Mouse (Mus musculus): Measurements from ENCODE around the gene Kmt2a.

Gene Kmt2a

GRCm38 (mm10) chr9:44881221-44881871 is at the start of gene Kmt2a:
TSS of gene Kmt2a (minus strand) at chr9:44881296.
- in situ Hi-C loops (cut with MboI; ENCODE audit: low sequenced_read_pairs): no loop called here

DNA sequence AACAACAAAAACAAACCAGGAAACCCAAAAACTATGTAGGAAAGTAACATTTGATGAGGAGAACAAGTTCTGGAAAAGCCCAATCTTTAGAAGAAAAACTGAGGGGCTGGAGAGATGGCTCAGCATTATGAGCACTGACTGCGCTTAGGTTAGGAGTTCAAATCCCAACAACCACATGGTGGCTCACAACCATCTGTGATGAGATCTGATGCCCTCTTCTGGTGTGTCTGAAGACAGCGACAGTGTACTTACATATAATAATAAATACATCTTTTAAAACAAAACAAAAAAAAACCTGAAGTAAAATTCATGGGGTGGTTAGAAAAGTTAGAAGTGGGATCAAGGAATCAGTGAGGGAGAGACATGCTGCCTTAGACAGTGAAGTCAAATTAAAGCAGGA is 40.4 kb upstream of the Kmt2a start:
- in situ Hi-C loops (cut with MboI; ENCODE audit: low sequenced_read_pairs): no loop called here

- in situ Hi-C loops (cut with MboI; ENCODE audit: low sequenced_read_pairs): no loop called here
Measured at GRCm38 (mm10) chr9:44921123-44921468, 40.0 kb upstream of the Kmt2a start.

DNA sequence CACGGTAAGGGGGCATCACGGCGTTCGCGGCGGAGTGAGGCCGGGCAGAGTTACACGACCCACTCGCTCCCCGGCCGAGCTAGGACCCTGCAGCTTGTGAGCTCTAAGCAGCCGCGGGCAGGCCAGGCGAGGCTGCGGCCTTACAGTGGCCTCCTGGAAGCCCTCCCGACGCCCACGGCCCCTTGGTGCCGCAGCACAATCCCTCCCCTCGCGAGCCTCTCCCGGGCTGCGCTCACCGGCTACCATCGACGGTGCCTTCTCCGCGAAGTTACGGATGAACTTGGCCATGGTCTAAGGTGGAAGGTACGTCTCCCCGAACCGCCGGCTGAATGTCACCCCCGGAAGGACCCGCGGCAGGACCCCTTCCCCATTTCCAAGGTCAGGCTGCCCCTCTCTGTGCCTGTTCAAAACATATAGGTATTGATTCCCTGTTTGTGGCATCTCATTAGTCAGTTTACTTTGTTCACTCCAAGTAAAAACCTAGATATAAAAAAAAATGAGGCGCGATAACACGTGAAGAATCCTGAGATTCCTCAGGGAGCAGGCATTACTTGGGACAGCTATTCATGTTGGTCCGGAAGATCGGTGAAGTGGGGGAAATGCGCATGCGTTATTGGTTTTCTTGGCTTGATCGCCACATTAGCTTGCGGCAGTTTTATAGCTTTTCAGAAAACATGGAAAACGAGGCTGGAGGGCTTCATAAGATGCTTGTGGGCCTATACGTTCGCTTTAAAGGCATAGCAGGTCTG is 39.5 kb upstream of the Kmt2a start, which contains the start of gene Atp5l:
Atp5l (minus strand) TSS at position 369 of the 749 bp plus-strand sequence.
- in situ Hi-C loops (cut with MboI; ENCODE audit: low sequenced_read_pairs): no loop called here

DNA sequence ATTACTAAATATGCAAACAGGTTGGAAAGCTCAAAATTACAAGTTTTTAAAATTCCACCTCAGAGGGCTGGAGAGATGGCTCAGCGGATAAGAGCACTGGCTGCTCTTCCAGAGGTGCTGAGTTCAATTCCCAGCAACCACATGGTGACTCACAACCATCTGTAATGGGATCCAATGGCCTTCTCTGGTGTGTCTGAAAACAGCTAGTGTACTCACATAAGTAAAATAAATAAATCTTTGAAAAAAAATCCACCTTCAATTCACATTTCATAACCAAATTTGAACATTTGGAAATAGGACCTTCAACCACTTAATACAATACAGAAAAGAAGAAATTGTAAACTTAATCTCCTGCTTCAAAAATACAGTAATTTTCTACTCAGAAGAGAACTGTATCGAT is 38.5 kb upstream of the Kmt2a start:
- in situ Hi-C loops (cut with MboI; ENCODE audit: low sequenced_read_pairs): no loop called here

DNA sequence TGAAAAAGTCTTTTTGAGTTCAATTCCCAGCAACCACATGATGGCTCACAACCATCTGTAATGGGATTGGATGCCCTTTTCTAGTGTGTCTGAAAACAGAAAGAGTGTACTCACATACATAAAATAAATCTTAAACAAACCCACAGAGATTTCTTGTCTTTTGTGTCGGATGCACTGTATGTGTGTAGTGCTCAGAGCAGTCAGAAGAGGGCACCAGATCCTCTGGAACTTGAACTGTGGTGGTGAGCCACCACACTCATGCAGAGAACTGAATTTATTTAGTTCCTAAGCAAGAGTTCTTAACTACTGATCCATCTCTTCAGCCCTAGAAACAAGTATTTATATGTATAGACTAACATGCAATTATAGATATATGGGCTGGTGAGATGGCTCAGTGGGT is 35.1 kb upstream of the Kmt2a start:
- in situ Hi-C loops (cut with MboI; ENCODE audit: low sequenced_read_pairs): no loop called here

GRCm38 (mm10) chr9:44914706-44915105 is 33.6 kb upstream of the Kmt2a start:
- in situ Hi-C loops (cut with MboI; ENCODE audit: low sequenced_read_pairs): no loop called here

DNA sequence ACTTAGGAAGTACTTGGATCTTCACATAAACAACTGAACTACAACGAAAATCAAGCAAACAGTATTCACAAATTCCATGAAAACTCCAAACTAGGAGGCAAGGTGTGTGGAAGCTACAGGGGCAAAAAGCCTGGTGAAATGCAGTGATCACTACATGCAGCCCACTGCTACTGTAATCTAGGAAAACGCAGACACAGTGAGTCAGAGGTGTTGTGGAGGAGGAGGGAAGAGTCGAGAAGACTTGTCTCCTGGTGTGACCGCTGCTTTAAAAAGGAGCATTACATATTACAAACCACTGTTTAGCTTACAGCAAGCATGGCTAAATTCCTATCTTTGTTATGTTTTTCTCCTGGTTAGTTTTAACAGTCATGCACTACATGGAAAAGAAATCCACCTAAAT is 30.3 kb upstream of the Kmt2a start:
- in situ Hi-C loops (cut with MboI; ENCODE audit: low sequenced_read_pairs): no loop called here

- in situ Hi-C loops (cut with MboI; ENCODE audit: low sequenced_read_pairs): no loop called here
Measured at GRCm38 (mm10) chr9:44905620-44906019, 24.5 kb upstream of the Kmt2a start.

DNA sequence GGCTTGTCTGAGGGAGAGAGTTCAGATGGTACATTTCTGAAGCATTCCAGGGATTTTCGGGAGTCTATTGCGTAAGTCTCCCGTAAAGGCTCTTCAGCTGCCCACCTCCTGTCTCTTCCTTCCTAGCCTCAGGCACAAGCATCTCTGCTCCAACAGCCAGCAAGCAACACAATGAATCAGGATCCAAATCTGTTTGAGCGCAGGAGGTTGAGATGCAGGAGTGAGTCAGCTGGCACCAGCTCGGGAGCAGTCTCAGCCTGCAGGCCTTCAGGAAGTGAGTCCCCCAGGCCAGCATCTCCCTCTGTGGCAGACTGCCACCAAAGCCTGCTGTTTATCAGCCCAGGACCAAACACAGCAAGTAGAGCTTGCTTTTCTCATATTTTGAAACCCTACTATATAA is 23.9 kb upstream of the Kmt2a start:
- in situ Hi-C loops (cut with MboI; ENCODE audit: low sequenced_read_pairs): no loop called here

- in situ Hi-C loops (cut with MboI; ENCODE audit: low sequenced_read_pairs): no loop called here
Measured at GRCm38 (mm10) chr9:44903856-44904255, 22.8 kb upstream of the Kmt2a start.

- in situ Hi-C loops (cut with MboI; ENCODE audit: low sequenced_read_pairs): no loop called here
Measured at GRCm38 (mm10) chr9:44900402-44900801, 19.3 kb upstream of the Kmt2a start.

DNA sequence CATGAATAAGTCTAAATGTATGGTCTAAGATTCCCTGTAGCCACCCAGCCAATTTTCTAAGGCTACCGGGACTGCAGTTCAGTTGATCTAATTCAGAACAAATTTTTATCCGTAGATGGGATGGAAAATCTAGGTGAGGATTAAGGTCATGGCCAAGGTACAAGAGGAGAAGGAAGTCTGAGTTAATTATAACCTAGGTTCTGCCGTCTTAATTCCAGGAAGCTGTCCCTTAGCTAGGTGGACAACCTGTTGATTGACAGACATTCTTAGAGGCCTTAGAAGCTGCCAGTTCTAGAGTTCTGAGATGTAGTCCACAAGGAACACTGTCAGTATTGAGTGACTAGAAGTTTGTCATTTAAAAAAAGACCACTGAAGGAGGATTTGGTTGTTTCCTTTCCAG is 18.6 kb upstream of the Kmt2a start:
- in situ Hi-C loops (cut with MboI; ENCODE audit: low sequenced_read_pairs): no loop called here

DNA sequence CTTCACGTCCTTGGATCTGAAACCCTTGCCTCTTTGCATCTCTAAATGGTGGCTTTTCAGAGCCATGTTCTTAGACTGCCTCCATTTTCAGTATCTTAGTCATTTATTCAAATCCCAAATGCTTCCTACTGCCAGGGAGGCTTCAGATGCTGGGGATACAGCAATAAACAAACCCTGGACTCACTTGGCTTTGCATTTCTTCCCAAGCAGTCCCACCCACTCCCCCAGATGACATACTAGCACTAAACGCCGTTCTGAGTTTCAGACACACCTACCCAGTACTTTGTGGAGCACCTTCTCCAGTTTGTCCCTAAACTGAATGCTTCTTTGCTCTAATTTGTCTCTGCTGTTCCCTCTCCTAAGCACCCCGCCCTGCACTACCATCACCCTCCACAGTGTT is 15.9 kb upstream of the Kmt2a start:
- in situ Hi-C loops (cut with MboI; ENCODE audit: low sequenced_read_pairs): no loop called here

DNA sequence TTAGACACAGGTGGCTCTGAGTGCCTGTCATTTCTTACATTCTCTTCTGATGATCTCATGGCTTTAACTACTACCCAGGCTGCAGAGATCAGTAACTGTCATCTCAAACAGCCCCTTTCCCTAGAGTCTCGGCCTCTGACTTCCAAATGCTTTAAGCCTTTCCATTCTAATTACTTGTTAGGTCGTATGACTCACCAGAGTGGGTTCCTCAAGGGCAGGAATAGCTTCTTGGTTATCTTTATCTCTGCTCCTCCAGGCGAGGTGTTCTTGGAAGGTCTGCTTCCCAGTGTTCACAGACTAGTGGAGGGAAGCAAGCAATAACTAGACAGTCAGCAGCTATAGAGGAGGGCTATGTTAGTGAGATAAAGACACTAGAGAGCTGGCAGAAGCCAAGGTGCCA is 11.6 kb upstream of the Kmt2a start:
- in situ Hi-C loops (cut with MboI; ENCODE audit: low sequenced_read_pairs): no loop called here

- in situ Hi-C loops (cut with MboI; ENCODE audit: low sequenced_read_pairs): no loop called here
Measured at GRCm38 (mm10) chr9:44891210-44891609, 10.1 kb upstream of the Kmt2a start.

GRCm38 (mm10) chr9:44890122-44890521 is 9.0 kb upstream of the Kmt2a start:
- in situ Hi-C loops (cut with MboI; ENCODE audit: low sequenced_read_pairs): no loop called here

DNA sequence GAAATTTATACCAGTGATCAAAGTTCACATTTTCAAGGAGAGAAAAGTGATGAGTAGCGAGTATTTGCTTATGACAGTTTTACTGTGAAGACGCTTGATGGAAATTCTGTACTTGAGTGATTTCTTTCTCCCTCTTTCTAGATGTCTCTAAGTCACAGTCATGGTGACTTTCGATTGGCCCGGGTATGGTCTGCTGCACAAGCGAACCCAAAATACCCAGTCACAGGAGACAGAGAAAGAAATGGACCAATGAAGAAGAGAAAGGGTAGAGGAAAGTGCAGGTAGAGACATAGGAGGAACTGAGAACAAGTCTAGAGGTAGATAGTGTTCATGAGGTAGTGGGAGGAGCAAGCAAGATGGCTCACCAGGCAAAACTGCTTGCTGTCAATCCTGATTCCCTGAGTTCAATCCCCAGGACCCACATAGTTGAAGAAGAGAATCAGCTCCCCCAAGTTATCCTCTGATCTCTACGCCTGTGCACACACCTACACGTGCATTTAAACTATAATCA is 7.1 kb upstream of the Kmt2a start:
- in situ Hi-C loops (cut with MboI; ENCODE audit: low sequenced_read_pairs): no loop called here

DNA sequence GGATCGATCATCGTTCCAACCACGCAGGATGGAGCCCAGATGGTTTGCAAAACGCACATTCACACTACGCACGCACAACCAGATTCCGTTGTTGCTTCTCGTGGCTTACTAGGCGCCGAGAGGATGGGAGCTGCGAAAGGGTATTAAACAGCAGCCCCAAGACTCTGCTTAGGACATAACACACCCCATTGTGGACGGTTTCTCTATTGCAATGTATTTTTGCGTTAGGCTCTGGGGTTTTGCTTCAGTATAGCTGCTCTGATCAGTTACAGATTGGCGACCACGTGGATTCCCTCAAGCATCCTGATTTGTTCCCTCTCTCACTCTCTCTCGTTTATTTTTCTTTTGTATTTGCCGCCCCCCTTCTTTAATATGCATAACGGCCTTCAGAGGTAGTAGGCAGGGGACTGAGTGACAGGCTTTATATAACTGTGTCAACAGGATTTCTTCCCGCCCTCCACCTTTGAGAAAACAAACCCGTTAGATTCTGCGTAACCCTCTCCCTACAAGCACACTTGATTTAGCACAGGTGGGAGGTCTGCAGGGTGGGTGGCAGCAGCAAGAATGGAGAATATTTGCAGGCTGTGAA is 2.0 kb upstream of the Kmt2a start:
- in situ Hi-C loops (cut with MboI; ENCODE audit: low sequenced_read_pairs): no loop called here

DNA sequence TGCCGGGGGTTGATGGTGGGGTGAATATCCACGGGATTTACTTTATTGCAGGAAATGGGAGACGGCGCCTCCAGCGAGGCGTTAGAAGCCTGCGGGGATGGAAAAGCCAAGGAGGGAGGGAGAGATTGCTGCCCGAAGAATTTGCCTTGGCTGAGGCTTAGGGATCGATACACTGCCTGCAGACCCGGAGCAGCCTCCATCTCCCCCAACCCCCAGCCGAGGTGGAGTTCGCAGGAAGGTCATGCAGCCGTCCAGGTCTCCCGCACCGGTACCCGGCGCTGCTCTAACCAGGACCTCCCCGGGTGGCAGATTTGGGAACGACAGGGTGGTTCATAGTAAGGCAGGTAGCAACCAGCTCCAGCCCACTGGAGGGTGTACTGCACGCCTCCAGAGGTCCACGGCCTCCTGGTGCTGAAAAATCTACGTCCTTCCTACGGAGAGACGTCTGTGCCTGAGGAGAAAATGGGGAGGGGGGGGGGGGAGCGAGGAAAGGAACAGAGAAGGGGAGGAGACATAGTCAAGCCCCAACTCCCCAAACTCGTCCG is 1.4 kb upstream of the Kmt2a start:
- in situ Hi-C loops (cut with MboI; ENCODE audit: low sequenced_read_pairs): no loop called here

DNA sequence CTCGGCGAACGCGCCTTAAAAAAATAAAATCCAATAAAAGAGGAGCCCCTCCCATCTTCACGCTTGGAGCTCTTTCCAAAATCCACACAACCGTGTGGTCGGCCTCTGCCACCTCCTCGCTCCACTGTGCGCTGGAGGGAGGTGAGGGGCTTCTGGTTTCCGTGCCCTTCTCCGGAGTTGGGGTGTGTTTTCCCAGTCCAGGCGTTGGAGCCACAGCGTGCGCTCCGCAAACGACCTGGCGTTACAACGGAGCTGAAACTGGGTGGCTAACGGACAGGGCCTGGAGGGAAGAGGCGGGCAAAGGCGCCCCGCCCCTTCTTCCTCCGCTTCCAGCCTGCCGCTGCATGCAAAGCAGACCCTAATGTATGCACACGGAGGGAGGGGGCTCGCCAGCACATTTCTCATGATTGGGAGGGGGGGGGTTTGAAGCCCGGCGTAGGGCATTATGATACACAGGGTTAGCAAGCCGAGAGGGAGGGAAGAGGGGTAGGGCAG is 892 bp upstream of the Kmt2a start:
- in situ Hi-C loops (cut with MboI; ENCODE audit: low sequenced_read_pairs): no loop called here
